Mouse (Mus musculus): ENCODE results near the gene Lrrfip2. TPM values are rescaled to one million over a fixed set of nuclear protein-coding genes. Genes with fewer than 3 reads are reported as not detected.

Lrrfip2 gene
- total and polyA plus RNA-seq, 3 experiments: 16.6 to 30.9 (median 25.2) TPM

- Histone ChIP-seq H3K4me3 (replicated peaks in 1 of 3; ENCODE audit: low read depth in 2 of 3, low read length in 2 of 3, poor library complexity in 1 of 3) (peak overlapping the region; percentile 72 to 91 (median 90)), H3K9ac (ENCODE audit: insufficient read depth, low read depth) (peak overlapping the region; percentile 67), H3K4me1 (ENCODE audit: control insufficient read depth in 1 of 2, insufficient read depth in 2 of 2) (peaks cover 0 to 16% of the 10 kb centered on the region in 2 experiments; a peak in 2 of 4 replicates), H3K36me3 (replicated peaks in 1 of 2; ENCODE audit: control insufficient read depth in 1 of 2, insufficient read depth in 1 of 2, low read length in 1 of 2) (peaks cover 0 to 12% of the 10 kb centered on the region in 2 experiments), H3K79me2 (replicated peaks; ENCODE audit: control insufficient read depth, extremely low read depth, insufficient read depth, poor library complexity, severe bottlenecking) (no peaks in the 10 kb centered on the region), H3K27ac (ENCODE audit: insufficient read depth, low read depth) (no peak overlapping the region), H3K27me3 (replicated peaks) (no peaks in the 10 kb centered on the region), H3K4me2 (ENCODE audit: insufficient read depth, low read depth, poor library complexity, severe bottlenecking) (peak overlapping the region; percentile 80), H3K9me3 (replicated peaks; ENCODE audit: low read length) (no peaks in the 10 kb centered on the region)
- TF ChIP-seq E2F4 (IDR thresholded peaks at IDR 0.05; ENCODE audit: insufficient replicate concordance, low read depth, low read length) (no peak), NRF1 (IDR thresholded peaks at IDR 0.05; ENCODE audit: low read depth, low read length) (0 out of 2 replicates have a peak, but pooled peaks have one; percentile 1), RCOR1 (conservative IDR thresholded peaks at IDR 0.05; ENCODE audit: low read depth, low read length) (no peak), MAFK (IDR thresholded peaks at IDR 0.05; ENCODE audit: insufficient replicate concordance, low read length) (no peak), UBTF (IDR thresholded peaks at IDR 0.05; ENCODE audit: low read depth, low read length) (peak; percentile 41; the same call in 1 of the 2 replicates), GABPA (IDR thresholded peaks at IDR 0.05; ENCODE audit: insufficient replicate concordance, low read depth, low read length) (no peak), TCF12 (IDR thresholded peaks at IDR 0.05; ENCODE audit: low read depth, low read length) (no peak), EP300 (IDR thresholded peaks at IDR 0.05; ENCODE audit: low read length) (no peak), MXI1 (IDR thresholded peaks at IDR 0.05; ENCODE audit: low read depth, low read length) (peak; percentile 13; the same call in 1 of the 2 replicates), POLR2AphosphoS2 (IDR thresholded peaks at IDR 0.05; ENCODE audit: low read depth, low read length) (no peak), TBP (conservative IDR thresholded peaks at IDR 0.05; ENCODE audit: low read depth, low read length) (no peak), MAZ (IDR thresholded peaks at IDR 0.05; ENCODE audit: low read depth, low read length) (0 out of 2 replicates have a peak, but pooled peaks have one; percentile 5)
- in situ Hi-C loops (cut with MboI; ENCODE audit: low pct_ligation_motif_present, low pct_unique_long_range_greater_than_20kb, low sequenced_read_pairs) (no loop called here), dilution Hi-C loops (cut with MboI; ENCODE audit: extremely low pct_ligation_motif_present, extremely low pct_unique_long_range_greater_than_20kb, low sequenced_read_pairs) (no loop called here)
- peak; percentile 27 for DNase-seq (ENCODE audit: extremely low read depth)
Measured at GRCm38 (mm10) chr9:111118252-111118890, 979 bp downstream of the Lrrfip2 start.

DNA sequence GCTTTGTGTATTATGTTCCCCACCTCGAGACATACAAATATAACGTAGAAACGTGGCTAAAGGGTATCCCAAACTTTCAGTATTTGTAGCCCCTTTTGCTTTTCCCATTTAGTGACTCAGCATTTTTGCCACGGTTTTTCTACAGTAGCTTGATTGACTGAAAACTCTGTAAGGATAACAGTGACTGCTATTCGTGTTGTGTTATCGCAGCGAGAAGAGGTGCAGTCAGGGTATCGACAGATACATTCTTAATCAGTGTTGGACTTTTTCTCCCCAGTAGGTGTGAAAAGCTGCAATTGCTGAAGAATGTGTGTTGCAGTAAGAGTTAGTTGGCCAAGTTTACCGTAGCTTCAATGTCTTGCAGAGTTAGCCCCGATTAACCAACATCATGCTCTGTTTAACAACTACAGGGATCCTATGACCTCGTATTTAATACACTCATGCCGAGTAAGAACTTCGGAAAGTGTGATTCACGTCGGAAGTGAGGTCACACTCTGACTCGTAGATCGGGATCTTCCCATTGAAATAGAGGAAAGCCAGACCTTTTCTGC is 1.6 kb downstream of the Lrrfip2 start:
- Histone ChIP-seq H3K4me2 (ENCODE audit: insufficient read depth, low read depth, poor library complexity, severe bottlenecking) (peak overlapping the region; percentile 80), H3K4me1 (ENCODE audit: control insufficient read depth in 1 of 2, insufficient read depth in 2 of 2) (peaks cover 0 to 16% of the 10 kb centered on the region in 2 experiments; a peak in 2 of 4 replicates), H3K79me2 (replicated peaks; ENCODE audit: control insufficient read depth, extremely low read depth, insufficient read depth, poor library complexity, severe bottlenecking) (no peaks in the 10 kb centered on the region), H3K27me3 (replicated peaks) (no peaks in the 10 kb centered on the region), H3K9me3 (replicated peaks; ENCODE audit: low read length) (no peaks in the 10 kb centered on the region), H3K9ac (ENCODE audit: insufficient read depth, low read depth) (peak overlapping the region; percentile 67), H3K27ac (ENCODE audit: insufficient read depth, low read depth) (no peak overlapping the region), H3K36me3 (replicated peaks in 1 of 2; ENCODE audit: control insufficient read depth in 1 of 2, insufficient read depth in 1 of 2, low read length in 1 of 2) (peaks cover 0 to 14% of the 10 kb centered on the region in 2 experiments), H3K4me3 (replicated peaks in 1 of 3; ENCODE audit: low read depth in 2 of 3, low read length in 2 of 3, poor library complexity in 1 of 3) (peak overlapping the region; percentile 72 to 91 (median 90))
- dilution Hi-C loops (cut with MboI; ENCODE audit: extremely low pct_ligation_motif_present, extremely low pct_unique_long_range_greater_than_20kb, low sequenced_read_pairs): no loop called here
- DNase-seq (ENCODE audit: extremely low read depth): peak; percentile 35
- TF ChIP-seq JUND (conservative IDR thresholded peaks at IDR 0.05; ENCODE audit: low read depth, low read length): peak; percentile 91
- TF ChIP-seq EP300 (IDR thresholded peaks at IDR 0.05; ENCODE audit: low read length): no peak
- TF ChIP-seq JUN (IDR thresholded peaks at IDR 0.05; ENCODE audit: insufficient read depth, low read depth, low read length): peak; percentile 61
- 0 out of 2 replicates have a peak, but pooled peaks have one; percentile 12 for TF ChIP-seq BHLHE40 (IDR thresholded peaks at IDR 0.05; ENCODE audit: low read depth, low read length)
- 0 out of 2 replicates have a peak, but pooled peaks have one; percentile 16 for TF ChIP-seq MXI1 (IDR thresholded peaks at IDR 0.05; ENCODE audit: low read depth, low read length)
- peak; percentile 45; the same call in 1 of the 2 replicates for TF ChIP-seq ETS1 (conservative IDR thresholded peaks at IDR 0.05; ENCODE audit: low read depth, low read length)
- no peak for TF ChIP-seq MAZ (IDR thresholded peaks at IDR 0.05; ENCODE audit: low read depth, low read length)
- peak; percentile 72; the same call in 1 of the 2 replicates for TF ChIP-seq MAFK (IDR thresholded peaks at IDR 0.05; ENCODE audit: insufficient replicate concordance, low read length)
- no peak for TF ChIP-seq POLR2AphosphoS2 (IDR thresholded peaks at IDR 0.05; ENCODE audit: low read depth, low read length)
- TF ChIP-seq MYC (IDR thresholded peaks at IDR 0.05; ENCODE audit: low read depth, low read length): 0 out of 2 replicates have a peak, but pooled peaks have one; percentile 3
- TF ChIP-seq MAX (IDR thresholded peaks at IDR 0.05; ENCODE audit: low read length): peak; percentile 8; the same call in 1 of the 2 replicates
- in situ Hi-C loops (cut with MboI; ENCODE audit: low pct_ligation_motif_present, low pct_unique_long_range_greater_than_20kb, low sequenced_read_pairs): no loop called here
